Mouse (Mus musculus) heart, postnatal 10 days (tissue): ENCODE measurements around the gene 4930453N24Rik. TPM values are rescaled to one million over a fixed set of nuclear protein-coding genes. Genes with fewer than 3 reads are reported as not detected.

Experiments used
- DNase-seq, 2 experiments: peaks; one replicate each; pipeline ENCODE4 v3.0.0; 2021
- intact Hi-C: fragments of 180-260 bp; cut with DNase I; formaldehyde crosslinking; loops from one replicate; pipeline ENCODE4 v1.15.1; 2025
- total RNA-seq, 2 experiments: library from RNA; stranded (reverse); gene quantifications; 2 replicates each; pipeline ENCODE4 v1.2.3; 2021

4930453N24Rik gene
- total RNA-seq, 2 experiments from 2014 or later, result 27.1 to 31.0 TPM

DNA sequence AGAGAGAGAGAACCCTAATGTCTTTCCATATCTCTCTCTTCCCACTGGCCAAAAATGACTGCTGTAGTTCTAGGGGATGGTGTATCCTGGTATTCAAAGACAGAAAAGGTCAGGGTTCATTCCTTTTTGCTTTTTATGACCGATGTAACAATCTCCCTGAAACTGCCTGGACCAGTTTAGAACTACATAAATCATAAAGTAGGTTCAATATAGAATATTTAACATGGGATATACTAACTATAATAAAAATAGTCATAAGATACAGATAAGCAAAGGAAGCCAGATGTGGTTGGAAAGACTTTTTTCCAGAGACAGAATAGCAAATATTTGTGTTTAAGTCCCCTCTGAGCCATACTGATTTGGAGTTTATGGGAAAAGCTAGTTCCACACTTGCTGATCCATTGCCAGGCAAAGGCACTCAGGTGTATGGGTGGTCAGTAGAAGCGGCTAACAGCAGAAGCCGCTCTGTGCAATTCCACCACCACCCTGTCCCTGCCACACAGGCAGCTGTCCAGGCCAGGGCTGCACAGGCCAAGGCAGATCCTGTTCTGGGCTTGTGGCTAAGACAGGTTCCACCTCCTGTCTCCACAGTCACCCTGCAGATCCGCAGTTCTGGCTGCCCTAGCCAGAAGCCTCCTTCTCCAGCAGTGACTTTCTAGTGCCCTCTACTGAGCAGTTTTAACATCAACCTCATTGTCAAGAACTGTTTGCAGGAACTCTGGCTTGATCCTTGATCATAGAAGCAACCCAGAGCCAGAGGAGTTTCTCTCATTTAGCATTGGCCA is 47.5 kb downstream of the 4930453N24Rik start:
- intact Hi-C loops, result loop anchor here (2.0 to 5.0 kb wide), 2 partner anchors 867 to 1781 kb away; no protein-coding TSS in a partner anchor
- DNase-seq, result peak; percentile 64 to 72

DNA sequence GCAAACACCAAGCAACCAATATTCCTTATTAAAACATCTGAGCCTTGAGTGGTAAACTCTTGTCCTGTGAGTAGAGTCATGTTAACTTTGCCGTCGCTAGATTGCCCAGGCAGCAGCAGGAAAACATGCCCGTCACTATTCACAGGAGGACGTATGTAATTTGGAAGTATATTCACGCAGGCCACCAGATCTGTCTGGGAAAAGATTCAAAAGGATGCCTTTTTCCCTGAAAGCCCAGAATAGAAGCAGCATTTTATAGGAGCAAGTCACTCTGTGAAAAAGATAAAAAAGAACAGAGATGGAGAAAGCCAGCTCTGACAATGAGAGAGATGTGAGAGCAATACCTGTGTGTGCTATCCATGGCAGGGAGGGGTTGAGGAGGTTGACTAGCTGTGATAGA is 49.4 kb downstream of the 4930453N24Rik start:
- intact Hi-C loops, result loop anchor here (5.0 kb wide), 1 partner anchor 1779 kb away; no protein-coding TSS in a partner anchor
- DNase-seq, result no peak

DNA sequence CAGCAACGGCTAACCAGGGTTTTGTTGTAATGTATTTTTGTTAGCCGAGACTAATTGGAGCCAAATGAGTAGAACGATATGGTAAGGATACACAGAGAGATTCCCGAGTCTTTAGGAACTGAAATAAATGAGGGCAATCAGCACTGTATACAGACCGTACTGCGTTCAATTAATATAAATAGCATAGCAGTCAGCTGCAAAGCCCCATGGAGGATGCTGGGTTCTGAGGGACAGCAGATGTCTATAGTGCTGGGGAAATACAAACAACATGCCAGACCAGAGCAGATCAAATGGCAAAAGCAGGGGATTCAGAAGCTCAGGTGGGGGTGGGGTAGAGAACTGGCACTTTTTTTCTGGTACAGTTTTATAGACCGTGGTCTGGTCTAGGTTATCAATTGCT is 51.9 kb downstream of the 4930453N24Rik start:
- no peak for DNase-seq
- intact Hi-C loops, result no loop called here

DNA sequence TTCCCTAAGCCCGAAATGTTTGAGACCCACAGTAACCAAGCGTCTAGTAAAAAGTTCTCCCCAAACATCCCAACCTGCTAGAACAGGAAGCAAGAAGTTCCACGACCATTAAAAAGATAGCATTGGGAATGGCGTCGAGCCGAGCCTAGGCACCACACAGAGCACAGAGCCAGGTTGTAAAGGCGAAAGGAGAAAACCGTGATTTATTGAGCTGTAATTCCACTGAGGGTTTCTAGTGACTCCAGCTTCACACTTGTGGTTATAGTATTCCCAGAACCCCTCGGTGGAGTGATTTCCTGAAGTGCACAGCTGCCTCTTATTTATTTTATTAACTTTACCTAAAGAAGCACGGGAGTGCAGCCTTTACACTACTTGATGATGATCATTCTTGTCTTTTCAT is 53.1 kb downstream of the 4930453N24Rik start:
- no peak for DNase-seq
- intact Hi-C loops, result no loop called here

DNA sequence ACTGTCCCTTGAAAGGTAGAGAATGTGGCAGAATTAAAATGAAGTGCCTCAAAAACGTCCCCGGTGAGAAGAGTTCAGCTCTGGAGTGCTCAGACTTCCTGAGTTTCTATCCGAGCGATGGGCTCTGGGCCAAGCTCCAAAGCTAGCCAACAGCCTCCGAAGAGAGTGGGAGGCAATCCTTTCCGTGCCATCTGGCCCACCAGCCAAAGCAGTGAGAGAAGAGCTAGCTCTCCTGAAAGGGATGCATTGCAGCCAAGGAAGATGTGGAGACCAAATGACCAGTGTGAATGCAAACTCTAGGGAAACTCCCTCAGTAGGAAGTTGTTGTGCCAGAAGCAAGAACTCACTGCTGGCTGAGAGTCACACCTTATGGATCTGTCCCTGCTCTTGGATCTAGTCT is 59.1 kb downstream of the 4930453N24Rik start:
- DNase-seq, result peak; percentile 17 to 36
- intact Hi-C loops, result no loop called here

Other genes with a start within 250 kb of the 4930453N24Rik start
- not detected for gene Csnka2ip, start 168.8 kb downstream of the 4930453N24Rik start, total RNA-seq
- gene Zfp654, start 80.5 kb upstream of the 4930453N24Rik start, total RNA-seq, result 10 to 100 TPM in 1 of 2 experiments, 1 to 10 TPM in 1; 9.9 to 10.2 TPM
- 10 to 100 TPM; 55.4 to 56.4 TPM for gene Cggbp1, start 80.8 kb upstream of the 4930453N24Rik start, total RNA-seq